Mouse (Mus musculus): ENCODE measurements at regions not wholly inside any gene's neighbourhood (a gene's known extent, or its start where the extent isn't known, plus 50 kb on each side); places are given as distances from the start of the nearest gene placed in this dataset.

GRCm38 (mm10) chr9:61855686-61856085 is 58.7 kb downstream of the Rplp1 start:
- TF ChIP-seq ZNF384 (IDR thresholded peaks at IDR 0.05; ENCODE audit: low read depth, low read length) (no peak), HCFC1 (IDR thresholded peaks at IDR 0.05; ENCODE audit: borderline replicate concordance, insufficient read depth, low read length) (no peak), MAFK (IDR thresholded peaks at IDR 0.05; ENCODE audit: insufficient read depth, low read depth, low read length) (no peak)
